Mouse (Mus musculus) heart, postnatal 14 days (tissue): ENCODE results near the gene Serpinf2. TPM values are rescaled to one million over a fixed set of nuclear protein-coding genes. Genes with fewer than 3 reads are reported as not detected.
"Not testable (repeated sequence)": the region's sequence is repeated elsewhere in the genome, so short reads cannot be mapped to it uniquely, and the experiment has no call there.

Experiments
- DNase-seq, 2 experiments: peaks; one replicate each; pipeline ENCODE4 v3.0.0; 2021 to 2022
- intact Hi-C: fragments of 180-260 bp; cut with DNase I; formaldehyde crosslinking; loops from one replicate; pipeline ENCODE4 v1.15.1; 2025
- microRNA-seq, 2 experiments: library from miRNA; unstranded; fragments of <30 nt; microRNA quantifications; one replicate each; pipeline ENCODE4 v1.2.0; 2021 to 2022
- total RNA-seq, 2 experiments: library from RNA; stranded (reverse); gene quantifications; 2 replicates each; pipeline ENCODE4 v1.2.3; 2021

Gene Serpinf2
- total RNA-seq, 2 experiments from 2014 or later, result not detected

- intact Hi-C loops, result no loop called here
- DNase-seq, result peak in 1 of 2 experiments; percentile 49
Measured at GRCm38 (mm10) chr11:75403301-75404052, 35.9 kb downstream of the Serpinf2 start.

- intact Hi-C loops, result no loop called here
- peak; percentile 32 to 70 for DNase-seq
Measured at GRCm38 (mm10) chr11:75402271-75402690, 37.1 kb downstream of the Serpinf2 start.

GRCm38 (mm10) chr11:75400099-75400498, 39.3 kb downstream of the Serpinf2 start:
- DNase-seq, result no peak
- intact Hi-C loops, result loop anchor here (2.0 kb wide), 2 partner anchors 111 to 173 kb away; partner anchors contain the start of gene Rilp

GRCm38 (mm10) chr11:75399411-75399841, 40.0 kb downstream of the Serpinf2 start:
- intact Hi-C loops, result loop anchor here (5.0 kb wide), 1 partner anchor 207 kb away; the partner anchor contains the start of genes Dph1 and Rtn4rl1
- DNase-seq, result no peak

GRCm38 (mm10) chr11:75397452-75397851, 41.9 kb downstream of the Serpinf2 start:
- intact Hi-C loops, result loop anchor here (5.0 kb wide), 1 partner anchor 205 kb away; the partner anchor contains the start of genes Dph1 and Rtn4rl1
- DNase-seq, result no peak

GRCm38 (mm10) chr11:75395611-75396010, 43.8 kb downstream of the Serpinf2 start:
- DNase-seq, result no peak
- intact Hi-C loops, result loop anchor here (5.0 kb wide), 1 partner anchor 203 kb away; the partner anchor contains the start of genes Dph1 and Rtn4rl1

GRCm38 (mm10) chr11:75383529-75383928, 55.9 kb downstream of the Serpinf2 start:
- DNase-seq, intact Hi-C loops: not testable (repeated sequence)

Small RNAs within 50 kb of the gene (microRNA-seq; reads per million reads assigned to microRNA genes)
- gene Mir22, result 8,628 to 40,626 reads per million in 2 experiments

Other genes starting within 250 kb of the Serpinf2 start
- 1 to 10 TPM; 9.9 TPM for gene Dph1, start 248.3 kb downstream of the Serpinf2 start, total RNA-seq
- 10 to 100 TPM; 10.6 to 13.2 TPM for gene Rtn4rl1, start 245.8 kb downstream of the Serpinf2 start, total RNA-seq
- gene Rpa1, start 91.3 kb downstream of the Serpinf2 start, total RNA-seq, result 10 to 100 TPM; 66.9 to 70.5 TPM
- 1 to 10 TPM; 4.2 to 4.6 TPM for gene Smyd4, start 91.2 kb downstream of the Serpinf2 start, total RNA-seq
- gene Serpinf1, start 16.9 kb downstream of the Serpinf2 start, total RNA-seq, result 10 to 100 TPM; 24.8 to 31.9 TPM
- 10 to 100 TPM in 1 of 2 experiments, 1 to 10 TPM in 1; 9.2 to 10.3 TPM for gene Wdr81, start 15.1 kb upstream of the Serpinf2 start, total RNA-seq
- gene Tlcd2, start 22.1 kb upstream of the Serpinf2 start, total RNA-seq, result 10 to 100 TPM; 11.8 to 11.9 TPM
- 10 to 100 TPM; 84.8 to 93.3 TPM for gene Prpf8, start 47.2 kb upstream of the Serpinf2 start, total RNA-seq
- 10 to 100 TPM; 42.2 to 44.1 TPM for gene Rilp, start 70.5 kb upstream of the Serpinf2 start, total RNA-seq
- 10 to 100 TPM; 15.7 to 16.5 TPM for gene Scarf1, start 73.9 kb upstream of the Serpinf2 start, total RNA-seq
- gene Slc43a2, start 92.1 kb upstream of the Serpinf2 start, total RNA-seq, result 10 to 100 TPM; 23.4 to 25.8 TPM
- 100 to 1,000 TPM; 124 to 130 TPM for gene Pitpna, start 148.5 kb upstream of the Serpinf2 start, total RNA-seq
- 10 to 100 TPM; 32.7 to 32.8 TPM for gene Inpp5k, start 191.4 kb upstream of the Serpinf2 start, total RNA-seq
- 100 to 1,000 TPM; 136 to 143 TPM for gene Myo1c, start 210.9 kb upstream of the Serpinf2 start, total RNA-seq
- 10 to 100 TPM; 91.1 to 94.4 TPM for gene Crk, start 239.7 kb upstream of the Serpinf2 start, total RNA-seq